Mouse (Mus musculus): Measurements from ENCODE around the gene Wipi1. TPM values are rescaled to one million over a fixed set of nuclear protein-coding genes. Genes with fewer than 3 reads are reported as not detected.

The Wipi1 gene
- total RNA-seq, 2 experiments from 2014 or later: 22.4 to 23.5 TPM

DNA sequence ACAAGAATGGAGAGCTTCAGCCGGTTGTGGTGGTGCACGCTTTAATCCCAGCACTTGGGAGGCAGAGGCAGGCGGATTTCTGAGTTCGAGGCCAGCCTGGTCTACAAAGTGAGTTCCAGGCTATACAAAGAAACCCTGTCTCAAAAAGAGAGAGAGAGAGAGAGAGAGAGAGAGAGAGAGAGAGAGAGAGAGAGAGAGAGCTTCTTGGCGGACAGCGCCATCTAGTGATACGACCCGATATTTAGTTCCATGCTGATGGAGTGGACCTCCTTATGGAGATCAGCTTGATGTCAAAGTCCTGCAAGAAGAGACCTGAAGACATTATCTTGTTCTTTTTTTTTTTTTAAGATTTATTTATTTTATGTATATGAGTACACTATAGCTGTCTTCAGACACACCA lies 7.3 kb upstream of the Wipi1 start:
- DNase-seq: peak; percentile 28 to 38

DNA sequence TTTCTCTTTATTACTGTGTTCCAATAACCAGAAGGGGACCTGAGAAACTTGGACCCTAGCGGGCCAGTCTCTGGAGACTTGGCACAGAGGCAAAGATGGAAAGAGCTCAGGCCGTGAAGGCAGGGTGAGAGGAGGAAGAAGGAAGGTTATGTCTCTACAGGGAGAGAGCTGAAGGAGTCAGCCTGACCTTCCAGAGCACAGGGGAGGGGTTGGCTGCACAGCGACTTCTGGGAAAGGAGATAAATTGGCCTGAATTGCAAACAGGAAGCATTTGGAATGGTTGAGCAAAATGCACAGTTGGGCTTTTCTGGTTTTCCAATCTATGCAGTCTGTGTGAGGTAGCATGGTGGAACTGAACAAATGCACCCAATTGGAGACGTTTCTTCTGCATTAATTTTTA lies 5.0 kb upstream of the Wipi1 start:
- DNase-seq: no peak

DNA sequence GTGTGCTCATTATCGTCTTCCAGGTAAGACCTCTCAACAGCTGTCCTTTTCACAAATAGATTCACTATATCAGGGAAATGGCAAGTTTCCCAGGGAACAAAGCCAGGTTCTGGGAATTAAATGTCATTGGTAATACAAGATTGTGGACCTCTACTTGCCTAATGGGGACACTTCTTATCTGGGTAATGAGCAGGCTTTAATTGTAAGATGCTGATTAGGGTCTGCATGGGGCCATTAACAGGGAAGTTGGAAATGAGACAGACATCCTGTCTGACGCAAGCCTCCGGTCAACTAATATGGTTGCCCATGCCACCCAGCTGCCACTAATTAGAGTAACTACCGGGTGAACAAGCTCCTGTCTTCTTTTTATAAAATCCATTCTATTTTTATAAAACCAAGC lies 4.6 kb upstream of the Wipi1 start:
- DNase-seq: no peak

DNA sequence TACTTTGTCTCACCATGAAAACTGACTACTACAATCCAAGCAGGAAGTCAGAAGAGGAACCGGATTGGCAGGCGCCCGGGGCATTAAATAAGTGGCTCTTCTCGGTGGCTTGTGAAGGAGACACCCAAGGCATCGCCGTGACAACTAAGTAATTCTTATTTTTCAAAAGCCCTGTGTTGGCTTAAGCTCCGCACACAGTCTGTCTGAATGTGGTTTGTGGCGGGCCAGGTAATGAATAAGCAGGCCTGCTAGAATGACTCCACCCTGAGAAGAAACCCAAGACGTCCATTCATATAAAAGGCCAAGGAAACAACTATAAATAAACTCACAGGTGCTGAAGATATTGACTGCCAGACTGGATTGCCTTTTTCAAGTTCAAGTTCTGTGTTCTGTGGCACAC lies 3.5 kb upstream of the Wipi1 start:
- no peak for DNase-seq

DNA sequence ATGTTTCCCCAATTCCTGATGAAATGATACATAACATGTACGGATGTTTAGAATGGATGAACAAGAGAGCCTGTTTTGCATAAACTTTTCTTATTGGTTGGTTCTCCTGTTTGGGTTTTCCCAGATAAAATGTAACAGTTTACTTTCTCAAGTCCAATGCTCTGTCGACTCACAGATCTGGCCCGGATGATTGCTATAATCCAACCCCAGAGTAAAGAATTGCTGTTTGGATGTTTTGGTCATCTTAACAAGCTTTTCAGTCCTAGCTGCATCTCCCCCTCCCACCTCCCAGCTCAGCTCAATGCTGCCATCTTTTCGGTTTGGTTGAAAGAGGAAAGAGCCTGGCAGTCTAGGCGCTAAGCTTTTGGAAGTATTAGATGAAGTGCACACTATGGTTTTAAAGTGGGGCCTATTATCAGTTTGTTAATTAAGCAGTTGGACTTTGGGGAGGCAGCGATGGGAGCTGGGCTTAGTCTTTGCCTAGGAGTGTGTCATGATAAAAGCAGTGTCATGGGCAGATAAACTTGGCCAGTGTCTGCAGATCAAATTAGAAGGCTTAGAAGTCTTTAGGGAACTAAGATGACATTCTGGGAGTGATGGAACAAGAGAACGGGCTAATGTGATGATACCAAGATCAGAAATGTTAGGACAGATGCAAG lies 1.2 kb upstream of the Wipi1 start:
- DNase-seq: no peak

DNA sequence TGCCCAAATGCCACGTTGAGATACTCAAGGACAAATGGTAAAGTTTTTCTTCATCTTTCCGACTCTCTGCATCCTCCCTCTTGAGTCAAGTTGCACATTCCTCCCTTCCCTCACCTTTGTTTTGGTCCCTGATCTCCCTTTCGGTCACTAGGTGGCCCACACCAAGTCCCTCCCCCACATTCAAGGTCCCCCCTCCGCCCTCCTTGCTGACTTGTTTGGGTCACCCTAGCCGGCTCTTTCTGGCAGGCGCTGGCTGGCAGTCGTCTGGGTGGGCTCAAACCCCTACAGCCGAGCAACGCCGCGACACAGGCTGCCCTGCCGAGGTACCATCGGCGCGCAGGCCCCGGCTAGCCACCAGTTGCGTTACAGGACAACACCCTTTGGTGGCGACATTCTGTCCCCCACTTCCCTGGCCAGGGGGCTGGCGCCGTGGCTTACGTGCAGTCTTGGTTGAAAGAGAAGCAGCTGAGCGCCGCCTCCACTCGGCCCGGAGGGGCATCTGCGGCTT lies 918 bp downstream of the Wipi1 start:
- DNase-seq: no peak

DNA sequence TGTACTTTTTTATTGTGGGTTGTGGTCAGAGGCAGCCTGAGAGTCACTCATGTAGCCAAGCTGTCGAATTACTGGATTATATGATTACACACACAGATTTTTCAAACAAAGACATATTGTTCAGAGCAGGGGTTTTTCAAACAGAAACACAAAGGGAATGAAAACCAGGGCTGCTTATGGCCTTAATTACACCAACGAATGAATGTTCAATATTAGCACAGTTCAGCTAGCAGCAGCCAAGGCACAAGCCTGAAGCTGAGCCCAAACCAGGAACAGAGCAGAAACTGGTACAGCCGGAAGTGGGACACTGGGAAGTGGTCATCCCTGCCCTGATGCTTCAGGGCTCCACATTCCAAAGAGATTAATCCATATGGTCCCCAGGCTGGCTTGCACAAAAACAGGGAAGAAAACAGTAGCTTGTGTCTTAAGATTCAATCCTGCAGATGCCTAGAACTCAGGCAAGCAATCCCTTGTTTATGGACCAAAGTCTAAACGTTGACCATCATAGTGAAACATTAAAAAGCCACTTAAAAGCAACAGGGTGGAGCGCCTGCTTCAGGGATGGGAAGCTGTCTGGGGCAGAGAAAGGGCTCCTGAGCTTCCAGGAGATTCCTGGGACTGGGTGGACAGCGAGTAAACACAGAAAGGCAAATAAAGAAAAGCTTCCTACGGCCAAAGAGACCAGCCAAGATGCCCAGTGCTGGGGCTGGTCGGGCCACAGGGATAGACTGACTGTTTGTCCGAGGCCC lies 1.5 kb downstream of the Wipi1 start:
- peak in 1 of 2 experiments; percentile 14 for DNase-seq

DNA sequence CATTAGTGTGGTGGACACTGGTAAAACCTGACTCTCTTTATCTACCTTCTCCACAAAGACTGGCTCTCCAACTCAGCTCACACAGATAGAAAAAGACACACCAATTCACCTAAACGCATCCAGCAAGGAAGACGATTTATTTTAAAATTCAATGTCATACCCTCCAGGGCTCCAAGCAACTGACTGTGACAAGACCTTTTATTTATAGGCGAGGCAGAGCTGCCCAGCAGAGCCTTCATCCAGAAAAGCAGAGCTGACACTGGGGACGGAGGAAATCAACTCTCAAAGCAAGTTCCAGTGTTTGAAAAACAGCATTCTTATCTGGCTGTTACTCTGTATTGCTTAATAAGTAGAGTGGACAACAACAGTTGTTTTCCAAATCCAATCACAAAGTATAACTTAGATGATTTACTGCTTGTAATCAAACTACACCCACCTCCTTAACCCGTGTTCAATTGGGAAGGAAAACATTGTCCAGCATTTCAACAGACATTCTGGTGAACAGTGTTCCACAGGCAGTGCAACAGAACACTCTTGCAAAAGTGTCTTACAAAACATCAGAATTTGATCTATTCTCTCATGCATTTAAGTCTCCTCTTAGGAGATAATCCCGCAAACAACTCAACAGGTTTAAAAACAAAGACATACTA lies 2.7 kb downstream of the Wipi1 start:
- DNase-seq: no peak

DNA sequence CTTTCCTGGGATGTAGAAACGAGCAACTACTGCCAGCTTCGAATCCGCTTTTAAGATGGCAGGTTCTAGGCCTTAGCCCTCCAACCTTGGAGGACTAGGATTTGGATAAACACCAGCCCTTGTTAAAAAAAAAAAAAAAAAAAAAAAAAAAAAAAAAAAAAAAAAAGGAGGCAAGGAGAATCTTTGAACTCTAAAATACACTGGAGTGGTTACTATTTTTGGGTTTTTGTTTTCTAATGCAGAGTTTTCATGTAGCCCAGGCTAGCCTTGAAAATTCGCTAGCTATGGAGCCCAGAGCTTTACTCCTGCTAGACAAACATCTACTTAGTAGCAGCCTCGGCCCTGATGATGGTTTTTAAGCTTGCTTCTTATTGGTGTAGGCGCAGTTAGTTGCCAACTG lies 4.2 kb downstream of the Wipi1 start:
- no peak for DNase-seq

DNA sequence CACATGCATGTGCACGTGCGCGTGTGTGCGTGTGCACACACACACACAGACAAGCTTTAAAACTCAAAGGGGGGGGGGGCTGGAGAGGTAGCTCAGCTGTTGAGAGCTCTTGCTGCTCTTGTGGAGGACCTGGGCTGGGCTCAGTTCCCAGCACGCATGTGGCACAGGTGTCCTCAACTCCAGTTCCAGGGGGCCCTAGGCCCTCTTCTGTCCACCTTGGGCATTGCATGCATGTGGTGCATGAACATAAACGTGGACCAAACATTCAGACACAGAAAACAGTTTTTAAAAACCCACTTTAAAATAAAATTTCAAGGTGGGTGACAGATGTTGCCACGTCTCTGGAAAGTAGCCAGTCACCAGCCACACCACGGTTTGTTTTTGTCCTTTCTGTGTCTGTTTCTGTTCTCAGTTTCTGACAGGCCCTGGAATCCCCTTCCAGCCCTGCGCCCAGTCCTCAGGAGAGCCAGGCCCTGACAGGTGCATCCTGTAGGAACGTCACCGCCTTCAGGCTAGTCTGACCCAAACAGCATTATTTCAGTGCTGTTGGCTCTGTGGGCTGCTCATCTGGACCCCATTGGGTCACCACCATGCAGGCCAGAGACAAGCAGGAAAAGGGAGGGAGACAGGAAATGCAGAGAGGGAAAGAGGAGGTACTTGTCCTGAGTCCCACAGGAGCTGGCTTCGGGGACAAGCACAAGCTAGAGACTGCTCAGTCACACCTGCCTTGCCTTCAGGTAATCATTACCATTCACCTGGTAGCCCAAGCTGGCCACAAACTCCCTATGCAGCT lies 12.8 kb downstream of the Wipi1 start:
- no peak for DNase-seq

DNA sequence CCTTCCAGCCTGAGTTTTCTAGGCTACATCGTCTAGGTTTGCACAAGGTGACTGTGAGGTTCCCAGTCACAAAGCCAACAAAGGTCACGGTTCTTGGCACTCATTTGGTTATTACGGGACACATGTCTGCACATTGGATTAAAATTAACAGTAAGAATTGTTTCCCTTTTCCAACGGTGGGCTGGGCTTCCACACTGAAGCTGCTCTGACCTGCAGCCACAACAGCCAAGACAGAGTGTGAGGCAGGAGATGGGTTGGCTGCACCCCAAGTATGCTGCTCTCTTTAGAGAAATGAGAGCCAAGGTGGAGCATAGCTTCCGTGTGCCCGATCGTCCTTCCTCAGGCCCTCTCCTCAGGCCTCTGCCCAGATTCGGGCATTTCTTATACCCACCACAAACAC lies 17.0 kb downstream of the Wipi1 start:
- DNase-seq: no peak

DNA sequence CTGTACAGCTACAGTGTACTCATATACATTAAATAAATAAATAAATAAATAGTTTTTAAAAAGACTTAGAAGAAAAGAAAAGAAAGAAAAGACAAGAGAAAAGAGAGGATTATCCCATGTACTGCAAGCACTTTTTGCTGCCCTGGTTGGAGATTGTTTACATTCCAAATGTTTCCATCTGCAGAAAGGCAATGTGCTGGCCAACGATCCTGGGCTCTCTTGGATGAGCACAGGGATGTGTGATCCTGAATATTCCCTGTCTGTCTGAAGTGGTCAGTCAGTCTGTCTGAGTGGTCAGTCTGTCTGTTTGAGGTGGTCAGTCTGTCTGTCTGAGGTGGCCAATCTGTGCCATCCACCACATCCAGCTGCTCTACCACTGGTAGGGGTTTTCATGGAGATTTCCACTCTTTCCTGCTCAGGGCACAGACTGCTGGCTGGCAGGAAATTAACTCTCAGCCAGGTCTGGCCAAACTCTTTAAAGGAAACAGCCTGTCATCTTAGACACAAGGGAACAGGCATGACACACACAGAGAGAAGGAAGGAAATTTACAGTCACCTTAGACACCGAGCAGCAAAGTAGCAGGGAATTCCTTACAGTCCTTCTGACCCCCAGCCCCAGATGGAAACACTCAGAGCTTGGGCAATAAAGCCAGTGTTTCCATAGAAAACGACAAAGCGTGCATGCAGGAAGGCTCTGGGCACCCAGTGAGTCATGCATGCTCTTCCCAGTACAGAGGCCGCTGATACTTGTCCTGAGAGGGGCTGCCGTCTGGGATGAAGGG lies 18.4 kb downstream of the Wipi1 start:
- DNase-seq: no peak

DNA sequence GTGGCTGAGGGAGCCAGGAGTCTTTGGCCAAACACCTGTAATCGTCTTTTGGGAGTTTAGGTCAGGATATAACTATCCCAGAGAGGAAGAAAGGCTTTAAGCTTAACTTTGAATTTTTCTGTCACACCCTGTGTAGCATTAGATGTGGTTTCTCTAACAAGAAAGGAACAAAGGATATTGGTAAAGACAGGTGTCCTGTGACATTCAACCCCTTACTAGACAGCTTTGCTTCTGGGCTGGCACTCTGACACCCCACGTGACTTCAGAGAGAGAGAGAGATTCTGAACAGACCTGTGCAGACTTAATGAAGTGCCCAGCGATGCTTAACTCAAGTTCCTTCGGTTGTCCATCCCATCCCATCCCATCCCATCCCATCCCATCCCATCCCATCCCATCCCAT lies 20.3 kb downstream of the Wipi1 start:
- no peak for DNase-seq

DNA sequence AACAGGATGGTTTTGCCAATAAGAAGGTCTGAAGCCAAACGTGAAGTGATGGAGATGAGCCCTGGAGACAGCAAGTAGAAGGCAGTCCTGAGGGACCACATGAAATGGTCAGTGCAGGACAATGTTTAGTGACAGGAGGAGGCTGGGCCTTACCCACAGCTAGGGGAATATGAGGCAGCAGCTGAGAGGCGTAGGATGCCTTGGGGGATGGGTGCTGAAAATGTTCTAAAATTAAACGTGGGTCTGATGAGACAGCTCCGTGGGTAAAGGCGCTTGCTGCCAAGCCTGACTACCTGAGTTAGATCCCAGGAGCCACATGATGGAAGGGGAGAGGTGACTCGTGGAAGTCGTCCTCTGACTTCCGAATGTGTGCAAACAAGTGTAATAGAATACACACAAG lies 21.8 kb downstream of the Wipi1 start:
- DNase-seq: peak in 1 of 2 experiments; percentile 16

DNA sequence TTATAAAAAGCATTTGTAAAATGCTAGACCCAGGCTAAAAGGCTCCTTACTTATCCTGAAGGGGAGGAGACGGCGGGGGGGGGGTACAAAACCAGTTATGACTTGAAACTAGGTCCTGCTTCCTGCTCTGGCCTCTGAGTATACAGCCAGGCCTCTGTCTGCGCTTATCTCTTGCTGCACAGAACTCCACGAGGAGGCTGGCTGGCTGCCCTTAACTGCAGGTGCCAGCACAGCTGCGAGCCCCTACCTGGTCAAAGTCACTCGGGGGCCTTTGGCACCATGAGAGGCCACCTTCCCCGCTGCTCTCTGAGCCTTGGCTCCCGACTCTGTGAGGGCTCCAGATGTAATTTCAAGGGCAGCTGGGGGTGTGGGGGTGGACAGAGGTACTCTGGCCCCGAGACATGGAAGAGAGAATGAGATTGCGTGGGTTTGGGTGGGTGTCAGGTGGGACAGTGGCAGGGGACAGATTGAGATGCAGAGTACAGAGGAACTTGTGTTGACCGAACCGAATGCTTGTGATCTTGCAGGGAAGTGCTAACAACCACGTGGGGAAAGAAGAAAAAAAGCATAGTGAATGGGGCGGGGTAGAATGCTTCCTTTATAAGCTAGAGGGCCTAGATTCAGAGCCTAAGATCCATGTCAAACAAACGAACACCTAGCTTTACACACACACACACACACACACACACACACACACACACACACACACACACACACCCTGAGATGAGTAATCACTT lies 24.0 kb downstream of the Wipi1 start:
- no peak for DNase-seq

DNA sequence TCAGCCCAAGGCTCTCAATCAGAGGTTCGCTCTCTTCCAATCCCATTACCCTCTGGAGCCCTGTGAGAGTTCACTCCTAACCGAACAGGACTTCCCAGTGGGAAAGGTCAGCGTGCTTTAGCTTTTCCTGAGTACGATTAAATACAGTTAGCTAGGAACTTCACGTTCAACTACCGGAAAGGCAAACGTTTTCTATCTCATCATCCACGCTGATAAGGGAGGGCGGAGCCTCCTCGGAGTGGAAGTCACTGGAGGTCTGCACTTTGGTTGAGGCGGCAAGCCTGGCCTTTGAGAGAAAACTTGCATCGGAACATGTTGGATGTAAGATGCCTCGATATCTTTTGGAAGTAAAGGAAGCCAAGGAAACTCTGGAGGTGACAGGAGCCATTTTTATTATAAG lies 24.7 kb downstream of the Wipi1 start:
- no peak for DNase-seq

DNA sequence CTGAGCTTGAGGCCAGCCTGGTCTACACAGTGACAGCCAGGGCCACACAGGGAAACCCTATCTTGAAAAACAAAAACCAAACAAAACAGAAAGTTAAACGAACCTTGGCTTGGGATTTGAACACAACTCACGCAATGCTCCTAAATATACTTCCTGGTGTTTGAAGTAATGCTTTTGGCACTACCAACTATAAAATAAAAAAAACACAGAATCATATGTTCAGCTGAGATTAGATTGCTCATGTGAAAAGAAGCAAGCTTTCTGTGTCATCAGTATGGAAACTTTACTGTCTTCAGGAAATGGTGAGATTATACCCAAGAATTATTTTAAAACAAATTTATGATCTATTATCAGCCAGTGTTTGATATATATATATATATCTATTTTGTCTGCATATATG lies 25.3 kb downstream of the Wipi1 start:
- no peak for DNase-seq

DNA sequence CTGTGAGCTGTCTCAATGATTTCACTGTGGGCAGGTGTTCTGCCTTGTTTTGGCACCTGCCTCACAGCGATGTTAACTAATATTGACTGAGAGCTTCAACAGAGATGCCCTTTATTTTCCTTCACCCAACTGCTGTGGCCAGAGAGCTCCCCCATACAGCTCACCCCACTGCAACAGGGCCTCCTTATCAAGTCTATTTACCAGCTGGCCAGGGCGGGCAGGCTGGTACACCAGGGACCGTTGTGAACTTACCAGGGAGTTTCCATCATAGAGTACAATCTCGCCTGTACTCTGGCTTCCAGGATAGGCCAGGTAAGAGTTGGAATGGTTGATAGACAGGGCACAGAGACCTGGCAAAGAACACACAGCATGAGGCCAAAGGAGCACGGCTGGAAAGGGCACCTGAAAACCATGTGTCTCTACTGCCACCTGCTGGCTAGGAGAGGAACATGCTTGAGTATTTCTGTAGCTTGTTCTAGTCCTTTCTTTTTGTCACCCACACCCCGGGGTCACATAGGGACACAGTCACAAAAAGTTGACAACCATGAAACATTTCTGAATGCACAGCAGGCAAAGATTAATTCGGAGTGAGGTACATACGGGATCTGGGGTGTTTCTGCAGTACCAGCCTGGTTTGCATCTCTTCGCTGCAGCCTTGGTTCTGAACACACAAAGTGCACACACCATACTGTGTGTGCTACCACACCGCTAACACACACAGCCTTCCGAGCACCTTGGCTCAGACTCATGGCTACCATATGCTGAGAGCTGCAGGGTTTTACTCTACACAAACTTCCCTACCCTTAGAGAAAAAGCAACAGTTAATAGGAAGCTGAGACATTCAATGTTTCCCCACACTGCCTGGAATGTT lies 26.7 kb downstream of the Wipi1 start:
- peak; percentile 45 to 65 for DNase-seq

DNA sequence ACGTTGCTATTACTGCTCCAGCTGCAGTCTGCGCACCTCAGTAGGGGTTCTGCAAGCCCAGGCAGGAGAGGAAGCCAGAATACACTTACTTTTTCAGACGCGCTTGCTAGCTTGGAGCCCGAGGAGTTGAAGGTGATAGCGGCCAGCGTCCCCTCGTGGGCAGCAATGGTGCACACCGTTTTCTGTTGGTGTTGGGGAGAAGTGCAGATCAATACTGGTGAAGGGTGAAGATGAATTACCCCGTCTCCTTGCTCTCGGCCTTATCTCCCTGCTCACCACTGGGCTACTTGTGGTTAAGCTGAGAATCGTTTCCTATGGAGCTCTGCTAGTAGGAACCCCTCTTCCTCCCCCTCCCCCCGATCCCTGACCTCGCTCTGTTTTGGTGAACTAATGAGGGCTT lies 27.8 kb downstream of the Wipi1 start:
- no peak for DNase-seq

DNA sequence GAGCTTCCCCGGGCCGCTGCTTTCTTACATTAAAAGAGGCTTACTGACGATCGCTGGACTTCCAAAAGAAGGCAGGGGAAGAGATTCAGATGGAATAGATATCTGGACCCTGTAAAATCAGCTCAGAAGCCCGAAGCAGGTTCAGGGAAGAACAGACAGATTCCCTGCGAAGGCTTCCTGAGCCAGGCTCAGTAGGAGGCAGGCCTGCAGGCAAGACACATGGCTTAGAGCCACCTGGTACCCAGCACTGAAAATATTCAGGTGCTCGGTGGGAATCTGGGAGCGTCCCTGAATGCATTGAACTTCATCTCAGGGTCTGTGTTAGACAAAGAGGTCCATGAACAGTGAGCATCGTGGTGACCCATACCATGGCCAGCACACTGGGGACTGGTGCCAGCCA lies 31.8 kb downstream of the Wipi1 start:
- DNase-seq: no peak
